Mouse (Mus musculus) lung, embryonic 15.5 days (tissue): ENCODE measurements around the gene Eif2s2. TPM values are rescaled to one million over a fixed set of nuclear protein-coding genes. Genes with fewer than 3 reads are reported as not detected.

Experiments used
- polyA plus RNA-seq: library from polyadenylated mRNA; unstranded; fragments of >200 nt; fragmentation: Nextera tagmentation; extraction: Ambion mirVana; gene quantifications from 2 replicates; pipeline ENCODE4 v1.2.1, GENCODE M21; 2015

Gene Eif2s2
- polyA plus RNA-seq, 1 experiment from 2014 or later = 77.2 TPM

Other genes starting within 250 kb of the Eif2s2 start
- gene Chmp4b, start 241.2 kb downstream of the Eif2s2 start, polyA plus RNA-seq = 27.2 and 27.6 TPM in 2 replicates
- gene Gm14214, start 122.9 kb downstream of the Eif2s2 start, polyA plus RNA-seq = not detected in 2 replicates
- gene Raly, start 101.8 kb downstream of the Eif2s2 start, polyA plus RNA-seq = 42.2 and 48.0 TPM in 2 replicates
- gene a, start 101.5 kb downstream of the Eif2s2 start, polyA plus RNA-seq = 0.24 TPM in 1 of 2 replicates, not detected in the other
- gene Gm14226, start 125.3 kb upstream of the Eif2s2 start, polyA plus RNA-seq = 0.29 TPM in 2 replicates
- gene Ahcy, start 181.6 kb upstream of the Eif2s2 start, polyA plus RNA-seq = 61.9 and 62.3 TPM in 2 replicates
- gene Itch, start 240.6 kb upstream of the Eif2s2 start, polyA plus RNA-seq = 44.7 and 53.6 TPM in 2 replicates